Mouse (Mus musculus): Measurements from ENCODE around the gene Rragc. TPM values are rescaled to one million over a fixed set of nuclear protein-coding genes. Genes with fewer than 3 reads are reported as not detected.

The Rragc gene
- 56.3 and 57.4 TPM in 2 replicates for polyA plus RNA-seq (2015; fragmentation: Nextera tagmentation; extraction: Ambion mirVana)

- peak within 1 kb of the TSS; percentile 95 for H3K4me3 ChIP-seq (replicated peaks)
- peak within 1 kb of the TSS; percentile 77 for H3K4me2 ChIP-seq (replicated peaks)
- H3K27me3 ChIP-seq (replicated peaks): no peaks in the 10 kb centered on the region
- H3K36me3 ChIP-seq: peaks cover 17% of the 10 kb centered on the region
- H3K9me3 ChIP-seq: no peaks in the 10 kb centered on the region
- ATAC-seq: peak; percentile 99
- H3K27ac ChIP-seq: peak within 1 kb of the TSS; percentile 86
- WGBS: under 1% methylated on average over 49 of the region's 49 CpGs
- H3K9ac ChIP-seq: peak within 1 kb of the TSS; percentile 97
- peaks cover 14% of the 10 kb centered on the region for H3K4me1 ChIP-seq (replicated peaks)
These were observed at the start of gene Rragc for GRCm38 (mm10) chr4:123916748-123917547. Gene Rragc (plus strand): TSS chr4:123917446.

GRCm38 (mm10) chr4:123893726-123894125, 23.5 kb upstream of the Rragc start:
- Histone ChIP-seq H3K4me3 (replicated peaks) (no peak overlapping the region), H3K27ac (no peak overlapping the region), H3K27me3 (replicated peaks) (no peaks in the 10 kb centered on the region), H3K9me3 (no peaks in the 10 kb centered on the region), H3K9ac (no peak overlapping the region), H3K4me2 (replicated peaks) (no peak overlapping the region), H3K4me1 (replicated peaks) (no peaks in the 10 kb centered on the region), H3K36me3 (no peaks in the 10 kb centered on the region)
- ATAC-seq: no peak
- WGBS: 92% methylated on average over 5 of the region's 5 CpGs

GRCm38 (mm10) chr4:123894295-123894694, 23.0 kb upstream of the Rragc start:
- Histone ChIP-seq H3K4me2 (replicated peaks) (no peak overlapping the region), H3K36me3 (no peaks in the 10 kb centered on the region), H3K9me3 (no peaks in the 10 kb centered on the region), H3K4me1 (replicated peaks) (no peaks in the 10 kb centered on the region), H3K27me3 (replicated peaks) (no peaks in the 10 kb centered on the region), H3K27ac (no peak overlapping the region), H3K4me3 (replicated peaks) (no peak overlapping the region), H3K9ac (no peak overlapping the region)
- 80% methylated on average over 4 of the region's 4 CpGs for WGBS
- ATAC-seq: no peak

- 14% methylated on average over 5 of the region's 5 CpGs for WGBS
- Histone ChIP-seq H3K27ac (no peak overlapping the region), H3K27me3 (replicated peaks) (no peaks in the 10 kb centered on the region), H3K4me2 (replicated peaks) (no peak overlapping the region), H3K4me3 (replicated peaks) (no peak overlapping the region), H3K9me3 (no peaks in the 10 kb centered on the region), H3K4me1 (replicated peaks) (0 out of 2 replicates have a peak, but pooled peaks cover 3% of the 10 kb centered on the region), H3K36me3 (no peaks in the 10 kb centered on the region), H3K9ac (no peak overlapping the region)
- ATAC-seq: no peak
These were observed 18.6 kb upstream of the Rragc start for GRCm38 (mm10) chr4:123898696-123899095.

GRCm38 (mm10) chr4:123903432-123903831, 13.8 kb upstream of the Rragc start:
- Histone ChIP-seq H3K4me1 (replicated peaks) (peaks cover 7% of the 10 kb centered on the region; the same call in 1 of the 2 replicates), H3K9me3 (no peaks in the 10 kb centered on the region), H3K27ac (0 out of 2 replicates have a peak overlapping the region, but pooled peaks have one; percentile 7), H3K4me2 (replicated peaks) (no peak overlapping the region), H3K4me3 (replicated peaks) (no peak overlapping the region), H3K27me3 (replicated peaks) (no peaks in the 10 kb centered on the region), H3K36me3 (no peaks in the 10 kb centered on the region), H3K9ac (no peak overlapping the region)
- 76% methylated on average over 3 of the region's 3 CpGs for WGBS
- no peak for ATAC-seq

- peak; percentile 100 for ATAC-seq
- 2% methylated on average over 46 of the region's 49 CpGs for WGBS
- H3K9me3 ChIP-seq: no peaks in the 10 kb centered on the region
- no peaks in the 10 kb centered on the region for H3K27me3 ChIP-seq (replicated peaks)
- peaks cover 7% of the 10 kb centered on the region; the same call in 1 of the 2 replicates for H3K4me1 ChIP-seq (replicated peaks)
- peak within 1 kb of the TSS; percentile 74 for H3K9ac ChIP-seq
- peak within 1 kb of the TSS; percentile 77 for H3K4me3 ChIP-seq (replicated peaks)
- no peaks in the 10 kb centered on the region for H3K36me3 ChIP-seq
- peak within 1 kb of the TSS; percentile 67 for H3K4me2 ChIP-seq (replicated peaks)
- H3K27ac ChIP-seq: peak within 1 kb of the TSS; percentile 87
These were observed 12.7 kb upstream of the Rragc start, which contains the start of gene Mycbp for GRCm38 (mm10) chr4:123904333-123905125. Gene Mycbp (plus strand): TSS chr4:123904832.

- Histone ChIP-seq H3K4me3 (replicated peaks) (peak overlapping the region; percentile 77), H3K4me2 (replicated peaks) (peak overlapping the region; percentile 67), H3K9me3 (no peaks in the 10 kb centered on the region), H3K9ac (peak overlapping the region; percentile 74), H3K27me3 (replicated peaks) (no peaks in the 10 kb centered on the region), H3K36me3 (no peaks in the 10 kb centered on the region), H3K27ac (peak overlapping the region; percentile 87), H3K4me1 (replicated peaks) (peaks cover 7% of the 10 kb centered on the region; the same call in 1 of the 2 replicates)
- no peak for ATAC-seq
- WGBS: under 1% methylated on average over 43 of the region's 53 CpGs
These were observed 12.0 kb upstream of the Rragc start for GRCm38 (mm10) chr4:123905126-123905668.

- Histone ChIP-seq H3K9me3 (no peaks in the 10 kb centered on the region), H3K4me3 (replicated peaks) (no peak overlapping the region), H3K9ac (no peak overlapping the region), H3K27ac (no peak overlapping the region), H3K4me2 (replicated peaks) (no peak overlapping the region), H3K36me3 (peaks cover 7% of the 10 kb centered on the region), H3K27me3 (replicated peaks) (no peaks in the 10 kb centered on the region), H3K4me1 (replicated peaks) (peaks cover 7% of the 10 kb centered on the region)
- ATAC-seq: no peak
- WGBS: 81% methylated on average over 4 of the region's 4 CpGs
These were observed 5.7 kb upstream of the Rragc start for GRCm38 (mm10) chr4:123911503-123911902.

- H3K4me2 ChIP-seq (replicated peaks): no peak overlapping the region
- WGBS: 61% methylated on average over 2 of the region's 2 CpGs
- no peak overlapping the region for H3K4me3 ChIP-seq (replicated peaks)
- H3K9me3 ChIP-seq: no peaks in the 10 kb centered on the region
- H3K27ac ChIP-seq: no peak overlapping the region
- peaks cover 7% of the 10 kb centered on the region for H3K4me1 ChIP-seq (replicated peaks)
- no peak for ATAC-seq
- H3K9ac ChIP-seq: no peak overlapping the region
- H3K36me3 ChIP-seq: peaks cover 7% of the 10 kb centered on the region
- H3K27me3 ChIP-seq (replicated peaks): no peaks in the 10 kb centered on the region
These were observed 4.8 kb upstream of the Rragc start for GRCm38 (mm10) chr4:123912431-123912830.

GRCm38 (mm10) chr4:123917548-123918140, 398 bp downstream of the Rragc start, which contains the start of gene 4930535I16Rik:
Gene 4930535I16Rik (minus strand): TSS chr4:123918022.
- WGBS: under 1% methylated on average over 61 of the region's 63 CpGs
- peak; percentile 70 for ATAC-seq
- H3K4me1 ChIP-seq (replicated peaks): peaks cover 14% of the 10 kb centered on the region

GRCm38 (mm10) chr4:123918851-123919250, 1.6 kb downstream of the Rragc start:
- H3K9me3 ChIP-seq: no peaks in the 10 kb centered on the region

More at GRCm38 (mm10) chr4:123917548-123918140, 398 bp downstream of the Rragc start, which contains the start of gene 4930535I16Rik:
- peak within 1 kb of the TSS; percentile 97 for H3K9ac ChIP-seq
- no peaks in the 10 kb centered on the region for H3K9me3 ChIP-seq
- H3K27me3 ChIP-seq (replicated peaks): no peaks in the 10 kb centered on the region
- peaks cover 16% of the 10 kb centered on the region for H3K36me3 ChIP-seq
- peak within 1 kb of the TSS; percentile 86 for H3K27ac ChIP-seq
- peak within 1 kb of the TSS; percentile 77 for H3K4me2 ChIP-seq (replicated peaks)
- peak within 1 kb of the TSS; percentile 95 for H3K4me3 ChIP-seq (replicated peaks)

More at GRCm38 (mm10) chr4:123918851-123919250, 1.6 kb downstream of the Rragc start:
- no peak for ATAC-seq
- Histone ChIP-seq H3K36me3 (peaks cover 16% of the 10 kb centered on the region), H3K4me1 (replicated peaks) (peaks cover 14% of the 10 kb centered on the region), H3K27me3 (replicated peaks) (no peaks in the 10 kb centered on the region), H3K9ac (peak overlapping the region; percentile 33; the same call in 1 of the 2 replicates), H3K4me2 (replicated peaks) (peak overlapping the region; percentile 77), H3K27ac (no peak overlapping the region), H3K4me3 (replicated peaks) (peak overlapping the region; percentile 95)
- 81% methylated on average over 2 of the region's 2 CpGs for WGBS

Data from intestine, embryonic 15.5 days (tissue).